Mouse (Mus musculus): Measurements from ENCODE around the gene Cic. TPM values are rescaled to one million over a fixed set of nuclear protein-coding genes. Genes with fewer than 3 reads are reported as not detected.

Cic gene
- polyA plus RNA-seq, 1 experiment: 124 TPM

GRCm38 (mm10) chr7:25279076-25279860 is 11.8 kb downstream of the Cic start:
- peak overlapping the region; percentile 90 for H3K4me3 ChIP-seq (replicated peaks; ENCODE audit: insufficient read depth, low read depth, low read length)
- no peaks in the 10 kb centered on the region for H3K27me3 ChIP-seq (ENCODE audit: control insufficient read depth, insufficient read depth, low read length)
- 1% methylated on average over 49 of the region's 49 CpGs for whole genome bisulfite sequencing
- H3K27ac ChIP-seq (ENCODE audit: insufficient read depth, low read length): peak overlapping the region; percentile 99
- DNase-seq: peak; percentile 93
- TF ChIP-seq CTCF (IDR thresholded peaks at IDR 0.05; ENCODE audit: borderline replicate concordance, insufficient read depth, low read depth, low read length): no peak
- TF ChIP-seq POLR2A (IDR thresholded peaks at IDR 0.05; ENCODE audit: borderline replicate concordance, insufficient read depth, low read length): peak; percentile 43; the same call in 1 of the 2 replicates
- H3K4me1 ChIP-seq (ENCODE audit: control insufficient read depth, insufficient read depth, low read length): peaks cover 36% of the 10 kb centered on the region

GRCm38 (mm10) chr7:25279861-25280791 is 12.6 kb downstream of the Cic start:
- no peaks in the 10 kb centered on the region for H3K27me3 ChIP-seq (ENCODE audit: control insufficient read depth, insufficient read depth, low read length)
- 5% methylated on average over 6 of the region's 6 CpGs for WGBS
- peak overlapping the region; percentile 99 for H3K27ac ChIP-seq (ENCODE audit: insufficient read depth, low read length)
- peaks cover 37% of the 10 kb centered on the region for H3K4me1 ChIP-seq (ENCODE audit: control insufficient read depth, insufficient read depth, low read length)
- TF ChIP-seq POLR2A (IDR thresholded peaks at IDR 0.05; ENCODE audit: borderline replicate concordance, insufficient read depth, low read length): no peak
- no peak for TF ChIP-seq CTCF (IDR thresholded peaks at IDR 0.05; ENCODE audit: borderline replicate concordance, insufficient read depth, low read depth, low read length)
- peak; percentile 54 to 60 for DNase-seq
- peak overlapping the region; percentile 90 for H3K4me3 ChIP-seq (replicated peaks; ENCODE audit: insufficient read depth, low read depth, low read length)

GRCm38 (mm10) chr7:25281166-25281733 is 13.7 kb downstream of the Cic start:
- Histone ChIP-seq H3K27me3 (ENCODE audit: control insufficient read depth, insufficient read depth, low read length) (no peaks in the 10 kb centered on the region), H3K27ac (ENCODE audit: insufficient read depth, low read length) (peak overlapping the region; percentile 99), H3K4me3 (replicated peaks; ENCODE audit: insufficient read depth, low read depth, low read length) (peak overlapping the region; percentile 57), H3K4me1 (ENCODE audit: control insufficient read depth, insufficient read depth, low read length) (peaks cover 34% of the 10 kb centered on the region)
- TF ChIP-seq POLR2A (IDR thresholded peaks at IDR 0.05; ENCODE audit: borderline replicate concordance, insufficient read depth, low read length) (no peak), CTCF (IDR thresholded peaks at IDR 0.05; ENCODE audit: borderline replicate concordance, insufficient read depth, low read depth, low read length) (no peak)
- DNase-seq: peak in 1 of 2 experiments; percentile 34
- 14% methylated on average over 12 of the region's 12 CpGs for WGBS

GRCm38 (mm10) chr7:25281734-25282601 is 14.5 kb downstream of the Cic start:
- TF ChIP-seq CTCF (IDR thresholded peaks at IDR 0.05; ENCODE audit: borderline replicate concordance, insufficient read depth, low read depth, low read length) (no peak), POLR2A (IDR thresholded peaks at IDR 0.05; ENCODE audit: borderline replicate concordance, insufficient read depth, low read length) (peak; percentile 56; the same call in 1 of the 2 replicates)
- peak; percentile 97 to 98 for DNase-seq
- Histone ChIP-seq H3K4me3 (replicated peaks; ENCODE audit: insufficient read depth, low read depth, low read length) (peak overlapping the region; percentile 96), H3K27me3 (ENCODE audit: control insufficient read depth, insufficient read depth, low read length) (no peaks in the 10 kb centered on the region), H3K4me1 (ENCODE audit: control insufficient read depth, insufficient read depth, low read length) (peaks cover 34% of the 10 kb centered on the region), H3K27ac (ENCODE audit: insufficient read depth, low read length) (peak overlapping the region; percentile 99)
- 1% methylated on average over 107 of the region's 108 CpGs for WGBS

- Histone ChIP-seq H3K4me1 (ENCODE audit: control insufficient read depth, insufficient read depth, low read length) (peaks cover 30% of the 10 kb centered on the region), H3K27me3 (ENCODE audit: control insufficient read depth, insufficient read depth, low read length) (no peaks in the 10 kb centered on the region), H3K4me3 (replicated peaks; ENCODE audit: insufficient read depth, low read depth, low read length) (peak overlapping the region; percentile 96), H3K27ac (ENCODE audit: insufficient read depth, low read length) (peak overlapping the region; percentile 59)
- WGBS: 1% methylated on average over 28 of the region's 36 CpGs
- TF ChIP-seq POLR2A (IDR thresholded peaks at IDR 0.05; ENCODE audit: borderline replicate concordance, insufficient read depth, low read length) (no peak), CTCF (IDR thresholded peaks at IDR 0.05; ENCODE audit: borderline replicate concordance, insufficient read depth, low read depth, low read length) (no peak)
- DNase-seq: peak; percentile 65 to 70
Observed at GRCm38 (mm10) chr7:25282731-25283211, 15.3 kb downstream of the Cic start.

- WGBS: 12% methylated on average over 5 of the region's 5 CpGs
- H3K4me3 ChIP-seq (replicated peaks; ENCODE audit: insufficient read depth, low read depth, low read length): peak overlapping the region; percentile 96
- peak in 1 of 2 experiments; percentile 32 for DNase-seq
- H3K4me1 ChIP-seq (ENCODE audit: control insufficient read depth, insufficient read depth, low read length): peaks cover 29% of the 10 kb centered on the region
- H3K27ac ChIP-seq (ENCODE audit: insufficient read depth, low read length): peak overlapping the region; percentile 18
- H3K27me3 ChIP-seq (ENCODE audit: control insufficient read depth, insufficient read depth, low read length): no peaks in the 10 kb centered on the region
- TF ChIP-seq POLR2A (IDR thresholded peaks at IDR 0.05; ENCODE audit: borderline replicate concordance, insufficient read depth, low read length) (no peak), CTCF (IDR thresholded peaks at IDR 0.05; ENCODE audit: borderline replicate concordance, insufficient read depth, low read depth, low read length) (no peak)
Observed at GRCm38 (mm10) chr7:25283637-25284036, 16.1 kb downstream of the Cic start.

Data from cerebellum, adult 2 months (tissue).